Mouse (Mus musculus): Measurements from ENCODE around the gene Uqcc1. TPM values are rescaled to one million over a fixed set of nuclear protein-coding genes. Genes with fewer than 3 reads are reported as not detected.

Gene Uqcc1
- polyA plus RNA-seq, 1 experiment from 2014 or later = 78.6 TPM

DNA sequence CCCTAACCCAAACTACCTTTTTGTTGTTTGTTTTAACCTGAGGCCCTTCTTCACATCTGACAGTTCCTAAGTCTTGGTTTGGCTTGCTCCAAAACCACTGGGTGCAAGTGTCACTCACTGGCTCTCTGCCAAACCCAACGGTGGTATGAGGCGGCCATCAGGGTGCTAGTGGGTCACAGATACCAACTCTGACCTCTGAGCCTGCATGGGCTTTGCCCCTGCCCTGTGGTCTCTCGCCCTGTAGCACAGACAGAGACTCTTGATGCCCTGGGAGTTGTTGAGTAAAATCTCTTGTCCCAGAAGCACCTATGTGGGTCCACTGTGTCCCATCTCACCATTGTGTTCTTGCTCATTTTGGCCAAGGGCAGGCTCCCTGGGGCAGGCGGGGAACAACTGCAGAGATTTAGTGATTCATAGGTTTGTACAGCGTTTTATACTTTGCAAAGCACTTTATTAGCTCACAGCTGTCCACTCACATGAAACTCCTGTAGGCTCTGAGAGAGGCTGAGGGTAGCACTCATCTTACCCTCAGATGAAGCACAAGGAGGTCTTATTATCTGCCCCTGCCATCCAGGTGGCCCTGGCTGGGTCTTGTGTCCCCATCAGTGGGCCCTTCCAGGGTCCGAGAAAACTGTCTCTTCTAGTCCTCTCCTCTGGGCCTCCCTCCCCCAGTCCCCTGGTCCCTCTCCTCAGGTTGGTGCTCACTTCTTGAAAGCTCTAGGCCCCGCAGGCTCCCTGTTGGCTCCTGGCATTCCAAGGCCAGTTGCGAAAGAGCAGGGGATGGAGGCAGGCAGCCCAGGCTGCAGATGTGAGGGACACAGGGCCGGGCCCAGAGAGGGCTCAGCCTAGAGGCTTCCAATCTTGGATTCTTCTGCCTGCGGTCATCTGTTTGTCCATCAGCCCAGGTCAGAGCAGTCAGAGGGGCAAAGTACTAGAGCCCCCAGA lies 112.5 kb downstream of the Uqcc1 start:
- Histone ChIP-seq H3K4me1 (peaks cover 42% of the 10 kb centered on the region), H3K27ac (no peak overlapping the region), H3K27me3 (ENCODE audit: low read depth, poor library complexity, severe bottlenecking) (no peaks in the 10 kb centered on the region), H3K9me3 (replicated peaks) (no peaks in the 10 kb centered on the region), H3K4me3 (0 out of 2 replicates have a peak overlapping the region, but pooled peaks have one; percentile 68), H3K36me3 (peaks cover 34% of the 10 kb centered on the region)
- WGBS = 85% methylated on average over 10 of the region's 10 CpGs
- no peak for DNase-seq (ENCODE audit: low spot score)

DNA sequence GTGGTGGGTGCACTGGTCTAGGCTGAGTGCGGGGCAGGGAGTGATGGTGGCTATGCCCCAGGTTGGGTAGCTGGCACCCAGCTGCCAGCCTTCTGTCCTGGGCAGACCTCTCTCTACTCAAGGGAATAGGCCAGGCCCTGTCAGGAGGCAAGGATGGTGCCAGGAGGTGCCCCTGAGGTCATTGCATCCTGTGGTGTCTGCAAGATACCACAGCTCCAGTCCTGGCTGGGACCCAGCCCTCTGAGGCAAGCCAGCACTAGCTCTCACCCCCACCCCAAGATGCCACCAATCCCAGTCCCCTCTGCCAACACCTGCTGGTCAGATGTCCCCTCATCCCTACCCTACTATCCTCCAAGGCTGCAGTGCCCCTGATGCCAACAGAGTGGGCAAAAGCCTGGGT lies 113.9 kb downstream of the Uqcc1 start:
- H3K4me3 ChIP-seq = no peak overlapping the region
- H3K4me1 ChIP-seq = peaks cover 42% of the 10 kb centered on the region
- no peaks in the 10 kb centered on the region for H3K27me3 ChIP-seq (ENCODE audit: low read depth, poor library complexity, severe bottlenecking)
- no peaks in the 10 kb centered on the region for H3K9me3 ChIP-seq (replicated peaks)
- no peak overlapping the region for H3K27ac ChIP-seq
- 96% methylated on average over 1 of the region's 1 CpGs for WGBS
- H3K36me3 ChIP-seq = peaks cover 21% of the 10 kb centered on the region
- DNase-seq (ENCODE audit: low spot score) = no peak

DNA sequence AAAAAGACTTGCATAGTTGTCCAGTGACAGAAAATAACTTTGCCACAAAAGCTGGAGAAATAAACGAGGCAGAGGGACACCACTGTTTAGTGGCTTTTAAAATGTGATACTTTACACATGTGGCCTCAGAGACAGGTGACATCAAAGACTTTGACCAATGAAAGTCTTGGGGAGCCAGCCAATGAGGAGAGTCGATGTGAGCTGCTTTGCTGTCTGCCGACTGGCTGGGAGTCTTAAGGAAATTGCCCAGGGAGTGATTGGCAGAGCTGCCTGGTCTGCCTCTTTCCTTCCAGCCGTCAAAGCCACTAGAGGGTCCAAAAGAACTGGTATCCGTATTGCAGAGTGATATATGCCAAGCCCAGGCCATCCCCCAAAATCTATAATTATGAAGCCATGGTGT lies 115.3 kb downstream of the Uqcc1 start:
- Histone ChIP-seq H3K4me3 (no peak overlapping the region), H3K27me3 (ENCODE audit: low read depth, poor library complexity, severe bottlenecking) (no peaks in the 10 kb centered on the region), H3K36me3 (peaks cover 8% of the 10 kb centered on the region), H3K27ac (no peak overlapping the region), H3K4me1 (peaks cover 41% of the 10 kb centered on the region), H3K9me3 (replicated peaks) (no peaks in the 10 kb centered on the region)
- WGBS = 24% methylated on average over 5 of the region's 5 CpGs
- DNase-seq (ENCODE audit: low spot score) = no peak

DNA sequence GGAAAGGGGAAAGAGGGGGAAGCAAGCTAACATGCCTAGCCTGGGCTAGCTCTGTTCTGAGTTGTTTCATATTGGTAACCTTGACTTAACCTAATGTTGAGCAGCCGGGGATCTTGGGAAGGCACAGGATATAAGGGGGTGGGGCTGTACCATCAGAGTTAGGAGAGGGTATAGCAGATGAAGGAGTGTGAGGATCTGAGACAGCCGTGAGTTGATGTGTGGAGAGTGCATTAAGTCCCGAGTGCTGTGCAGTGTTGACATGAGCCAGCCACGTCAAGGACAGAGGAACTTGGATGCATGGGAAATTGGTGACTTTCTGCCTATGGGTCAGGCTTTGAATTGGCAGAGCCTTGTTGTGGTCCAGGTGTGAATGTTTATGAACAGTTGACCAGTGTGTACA lies 117.5 kb downstream of the Uqcc1 start:
- DNase-seq (ENCODE audit: low spot score) = no peak
- no peak overlapping the region for H3K27ac ChIP-seq
- H3K36me3 ChIP-seq = no peaks in the 10 kb centered on the region
- WGBS = 82% methylated on average over 4 of the region's 4 CpGs
- H3K9me3 ChIP-seq (replicated peaks) = no peaks in the 10 kb centered on the region
- H3K4me1 ChIP-seq = peaks cover 19% of the 10 kb centered on the region
- H3K4me3 ChIP-seq = no peak overlapping the region
- no peaks in the 10 kb centered on the region for H3K27me3 ChIP-seq (ENCODE audit: low read depth, poor library complexity, severe bottlenecking)

DNA sequence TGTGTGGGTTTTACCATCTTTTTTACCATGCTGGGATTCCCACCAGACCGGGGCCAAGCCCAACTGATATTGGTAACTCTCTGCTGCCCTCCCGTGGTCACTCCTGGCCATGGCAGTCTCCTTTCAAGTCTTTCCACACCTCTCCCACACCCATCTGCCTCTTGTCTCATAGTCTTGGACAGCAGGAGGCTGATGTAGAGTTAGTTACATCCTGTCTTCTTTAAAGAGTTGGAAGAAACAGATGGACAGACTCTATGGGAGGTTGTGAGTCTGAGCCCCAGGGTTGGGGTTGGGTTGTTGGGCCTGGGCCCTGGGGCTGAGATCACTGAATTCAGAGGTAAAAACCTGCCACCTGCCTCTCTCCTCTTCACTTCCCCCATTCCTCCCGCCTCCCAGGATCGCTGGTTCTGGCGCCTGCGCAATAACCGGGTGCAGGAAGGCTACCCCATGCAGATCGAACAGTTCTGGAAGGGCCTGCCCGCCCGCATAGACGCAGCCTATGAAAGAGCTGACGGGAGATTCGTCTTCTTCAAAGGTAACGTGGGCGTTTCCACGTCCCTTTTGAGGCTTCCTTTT lies 118.2 kb downstream of the Uqcc1 start:
- Histone ChIP-seq H3K4me3 (no peak overlapping the region), H3K36me3 (no peaks in the 10 kb centered on the region), H3K4me1 (peaks cover 24% of the 10 kb centered on the region), H3K27me3 (ENCODE audit: low read depth, poor library complexity, severe bottlenecking) (no peaks in the 10 kb centered on the region), H3K9me3 (replicated peaks) (no peaks in the 10 kb centered on the region), H3K27ac (no peak overlapping the region)
- 35% methylated on average over 16 of the region's 16 CpGs for WGBS
- peak; percentile 88 for DNase-seq (ENCODE audit: low spot score)

DNA sequence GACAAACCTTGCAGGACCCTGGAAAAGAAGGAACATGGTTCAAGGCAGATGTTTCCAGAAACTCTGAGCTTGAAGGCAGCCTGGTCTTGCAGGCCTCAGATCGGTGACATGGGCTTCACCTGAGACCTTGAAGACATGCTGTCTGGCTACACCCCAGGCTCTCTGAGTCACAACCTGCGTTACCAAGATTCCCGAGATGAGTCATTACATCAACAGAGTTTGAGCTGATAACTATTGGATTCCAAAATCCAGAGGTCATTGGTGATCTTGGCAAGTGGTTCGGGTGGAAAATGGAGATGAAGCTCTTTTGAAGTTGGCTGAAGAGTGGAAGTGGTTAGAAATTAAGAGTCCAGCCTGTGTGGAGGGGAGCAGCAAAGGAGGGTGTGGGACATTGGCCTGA lies 120.5 kb downstream of the Uqcc1 start:
- no peaks in the 10 kb centered on the region for H3K9me3 ChIP-seq (replicated peaks)
- H3K4me3 ChIP-seq = no peak overlapping the region
- H3K4me1 ChIP-seq = peaks cover 19% of the 10 kb centered on the region
- no peak for DNase-seq (ENCODE audit: low spot score)
- 90% methylated on average over 4 of the region's 4 CpGs for WGBS
- no peaks in the 10 kb centered on the region for H3K27me3 ChIP-seq (ENCODE audit: low read depth, poor library complexity, severe bottlenecking)
- H3K27ac ChIP-seq = no peak overlapping the region
- no peaks in the 10 kb centered on the region for H3K36me3 ChIP-seq

DNA sequence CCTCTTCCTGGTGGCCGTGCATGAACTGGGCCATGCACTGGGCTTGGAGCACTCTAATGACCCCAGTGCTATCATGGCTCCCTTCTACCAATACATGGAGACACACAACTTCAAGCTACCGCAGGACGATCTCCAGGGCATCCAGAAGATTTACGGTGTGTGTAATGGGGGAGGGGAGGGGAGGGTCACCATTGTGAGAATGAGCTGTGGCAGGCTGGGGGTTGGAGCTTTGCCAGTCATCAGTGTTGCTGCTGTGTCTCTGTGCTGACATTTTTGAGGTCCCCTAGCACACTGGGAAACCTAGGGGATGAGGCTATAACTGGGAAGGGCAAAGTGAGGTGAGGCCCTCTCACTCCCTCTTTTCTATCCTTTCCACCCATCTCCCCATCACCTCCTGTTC lies 122.7 kb downstream of the Uqcc1 start:
- H3K4me1 ChIP-seq = peaks cover 9% of the 10 kb centered on the region; the same call in 1 of the 2 replicates
- no peaks in the 10 kb centered on the region for H3K36me3 ChIP-seq
- H3K27ac ChIP-seq = no peak overlapping the region
- no peaks in the 10 kb centered on the region for H3K9me3 ChIP-seq (replicated peaks)
- no peaks in the 10 kb centered on the region for H3K27me3 ChIP-seq (ENCODE audit: low read depth, poor library complexity, severe bottlenecking)
- 48% methylated on average over 4 of the region's 4 CpGs for WGBS
- H3K4me3 ChIP-seq = no peak overlapping the region
- DNase-seq (ENCODE audit: low spot score) = no peak

DNA sequence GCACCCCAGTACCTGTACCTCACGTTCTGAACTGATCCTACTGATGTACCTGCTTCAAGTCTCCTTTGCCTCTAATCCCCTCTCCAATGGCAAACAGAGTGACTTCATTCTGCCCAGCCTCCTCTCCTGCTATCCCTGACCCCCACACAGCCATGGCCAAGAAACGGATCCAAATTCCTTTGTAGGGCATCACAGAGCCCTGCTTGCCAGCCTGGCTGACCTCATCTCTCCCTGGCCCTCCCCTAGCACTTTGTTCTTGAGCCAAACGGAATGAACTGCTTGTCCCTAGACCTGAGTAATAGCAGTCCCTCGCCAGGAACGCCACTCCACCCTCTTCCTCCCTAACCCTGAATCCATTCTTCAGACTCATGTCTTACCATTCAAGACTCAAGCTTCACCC lies 123.6 kb downstream of the Uqcc1 start:
- H3K9me3 ChIP-seq (replicated peaks) = no peaks in the 10 kb centered on the region
- peaks cover 9% of the 10 kb centered on the region; the same call in 1 of the 2 replicates for H3K4me1 ChIP-seq
- no peak for DNase-seq (ENCODE audit: low spot score)
- no peaks in the 10 kb centered on the region for H3K27me3 ChIP-seq (ENCODE audit: low read depth, poor library complexity, severe bottlenecking)
- no peaks in the 10 kb centered on the region for H3K36me3 ChIP-seq
- H3K4me3 ChIP-seq = no peak overlapping the region
- H3K27ac ChIP-seq = no peak overlapping the region
- WGBS = 75% methylated on average over 5 of the region's 5 CpGs

DNA sequence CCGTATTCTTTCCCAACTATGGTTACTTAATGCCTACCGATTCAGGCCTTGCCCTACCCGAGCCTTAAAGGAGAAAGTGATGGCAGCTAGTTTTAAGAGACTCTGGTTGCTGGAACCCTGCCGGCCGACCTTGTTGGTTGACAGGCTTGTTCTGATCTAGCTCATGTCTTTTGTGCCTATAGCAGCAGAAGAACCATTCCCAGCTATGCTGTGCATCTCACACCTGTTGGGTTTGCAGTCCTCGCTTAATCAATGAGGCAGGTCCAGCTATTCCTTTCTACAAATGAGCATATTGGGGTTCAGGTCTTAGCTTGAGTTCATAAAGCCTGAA lies 124.2 kb downstream of the Uqcc1 start:
- Histone ChIP-seq H3K27ac (no peak overlapping the region), H3K4me1 (peaks cover 9% of the 10 kb centered on the region; the same call in 1 of the 2 replicates), H3K27me3 (ENCODE audit: low read depth, poor library complexity, severe bottlenecking) (no peaks in the 10 kb centered on the region), H3K36me3 (no peaks in the 10 kb centered on the region), H3K4me3 (no peak overlapping the region), H3K9me3 (replicated peaks) (no peaks in the 10 kb centered on the region)
- DNase-seq (ENCODE audit: low spot score) = no peak
- WGBS = 85% methylated on average over 6 of the region's 6 CpGs

DNA sequence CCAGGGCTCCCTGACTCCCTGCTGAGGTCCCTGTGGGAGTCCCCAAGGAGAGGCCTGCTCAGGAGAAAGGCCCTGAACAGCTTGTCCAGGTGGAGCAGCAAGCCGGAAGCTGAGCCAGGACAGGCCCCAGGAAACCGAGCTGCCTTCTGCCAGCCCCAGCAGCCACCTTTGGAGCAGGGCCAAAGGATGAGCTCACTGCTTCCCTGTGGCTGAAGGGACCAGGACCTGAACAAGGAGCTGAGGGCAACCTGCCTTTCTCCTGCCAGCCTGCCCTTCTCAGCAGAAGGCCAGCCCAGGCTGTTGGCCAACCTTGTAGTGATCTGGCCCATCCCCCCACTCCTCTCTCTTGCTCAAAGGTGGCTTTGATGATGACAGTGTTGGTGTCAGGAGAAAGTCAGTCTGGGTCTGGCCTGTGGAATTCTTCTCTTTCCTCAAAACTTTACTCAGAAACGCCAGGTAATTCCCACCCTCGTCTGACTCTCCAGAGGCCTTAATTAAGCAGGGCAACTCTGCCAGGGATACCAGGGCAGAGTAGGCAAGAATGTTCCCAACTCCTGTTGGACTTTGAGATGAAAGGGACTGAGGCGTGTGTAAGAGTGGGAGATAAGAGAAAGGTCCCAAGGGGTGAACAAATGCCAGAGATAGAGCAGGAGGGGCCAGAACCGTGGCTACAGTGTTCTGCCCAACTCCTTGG lies 124.7 kb downstream of the Uqcc1 start:
- 55% methylated on average over 6 of the region's 6 CpGs for WGBS

DNA sequence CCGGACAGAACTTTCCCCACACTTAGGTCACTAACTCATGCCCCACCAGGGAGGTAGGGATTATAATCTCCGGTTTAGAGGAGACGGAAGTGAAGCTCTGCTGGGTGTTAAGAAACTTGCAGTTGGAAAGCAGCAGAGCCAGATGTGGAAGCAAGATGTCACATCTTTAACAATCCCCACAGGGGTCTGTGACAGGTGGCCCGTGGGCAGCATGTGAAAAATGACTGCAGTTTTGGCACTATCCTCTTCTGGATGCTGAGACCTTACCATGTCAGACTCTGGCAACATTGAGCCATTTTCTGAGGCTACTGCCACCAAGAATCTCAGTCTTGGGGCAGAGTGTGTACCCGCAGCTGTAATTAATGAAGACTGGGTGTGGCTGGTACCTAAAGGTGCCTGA lies 126.1 kb downstream of the Uqcc1 start:
- no peaks in the 10 kb centered on the region for H3K27me3 ChIP-seq (ENCODE audit: low read depth, poor library complexity, severe bottlenecking)
- no peak for DNase-seq (ENCODE audit: low spot score)
- 73% methylated on average over 5 of the region's 5 CpGs for WGBS

More for the DNA sequence above, 124.7 kb downstream of the Uqcc1 start:
- Histone ChIP-seq H3K4me1 (peaks cover 9% of the 10 kb centered on the region; the same call in 1 of the 2 replicates), H3K9me3 (replicated peaks) (no peaks in the 10 kb centered on the region), H3K27me3 (ENCODE audit: low read depth, poor library complexity, severe bottlenecking) (no peaks in the 10 kb centered on the region), H3K27ac (no peak overlapping the region), H3K36me3 (no peaks in the 10 kb centered on the region), H3K4me3 (no peak overlapping the region)
- DNase-seq (ENCODE audit: low spot score) = no peak

DNA sequence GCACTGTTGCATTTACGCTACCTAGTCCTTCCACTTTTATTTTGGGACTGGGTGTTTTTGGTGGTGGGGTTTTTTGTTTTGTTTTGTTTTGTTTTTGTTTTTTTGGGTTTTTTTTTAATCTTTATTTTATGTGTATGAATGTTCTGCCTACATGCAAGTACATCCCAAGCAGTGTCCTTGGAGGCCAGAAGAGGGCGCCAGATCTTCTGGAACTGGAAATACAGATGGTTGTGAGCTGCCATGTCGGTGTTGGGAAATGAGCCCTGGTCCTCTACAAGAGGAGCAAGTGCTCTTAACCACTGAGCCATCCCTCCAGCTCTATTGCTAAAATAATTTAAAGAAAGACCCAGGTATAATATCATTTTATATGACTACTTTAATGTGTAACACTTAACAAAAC lies 127.3 kb downstream of the Uqcc1 start:
- Histone ChIP-seq H3K36me3 (no peaks in the 10 kb centered on the region), H3K4me3 (no peak overlapping the region), H3K4me1 (peaks cover 9% of the 10 kb centered on the region; the same call in 1 of the 2 replicates), H3K27ac (no peak overlapping the region), H3K9me3 (replicated peaks) (no peaks in the 10 kb centered on the region), H3K27me3 (ENCODE audit: low read depth, poor library complexity, severe bottlenecking) (no peaks in the 10 kb centered on the region)
- DNase-seq (ENCODE audit: low spot score) = no peak
- WGBS = 59% methylated on average over 3 of the region's 3 CpGs

More for the DNA sequence above, 126.1 kb downstream of the Uqcc1 start:
- H3K27ac ChIP-seq = no peak overlapping the region
- no peaks in the 10 kb centered on the region for H3K36me3 ChIP-seq
- H3K4me1 ChIP-seq = peaks cover 9% of the 10 kb centered on the region; the same call in 1 of the 2 replicates
- H3K9me3 ChIP-seq (replicated peaks) = no peaks in the 10 kb centered on the region
- H3K4me3 ChIP-seq = no peak overlapping the region

DNA sequence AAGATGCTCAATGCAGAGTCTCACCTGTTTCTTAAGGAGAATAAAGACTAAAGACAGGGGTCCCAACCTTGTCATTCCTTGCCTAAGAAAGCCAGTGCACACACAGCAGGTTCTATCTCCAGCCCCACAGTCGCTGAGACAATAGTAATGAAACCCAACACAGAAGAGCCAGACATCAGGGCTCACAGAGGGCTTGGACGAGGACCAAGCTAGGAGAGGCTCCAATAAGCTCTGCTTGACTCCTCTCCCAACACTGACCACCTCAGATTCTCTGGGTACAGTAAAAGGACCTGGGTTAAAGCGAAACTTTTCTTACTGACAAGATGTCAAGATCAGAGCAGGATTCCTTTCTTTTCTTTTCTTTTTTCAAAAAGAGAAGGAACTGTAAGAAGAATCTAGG lies 131.5 kb downstream of the Uqcc1 start:
- no peaks in the 10 kb centered on the region for H3K4me1 ChIP-seq

More for the DNA sequence above, 131.5 kb downstream of the Uqcc1 start:
- H3K9me3 ChIP-seq (replicated peaks) = no peaks in the 10 kb centered on the region
- 66% methylated on average over 3 of the region's 3 CpGs for WGBS
- no peaks in the 10 kb centered on the region for H3K27me3 ChIP-seq (ENCODE audit: low read depth, poor library complexity, severe bottlenecking)
- no peak for DNase-seq (ENCODE audit: low spot score)
- no peak overlapping the region for H3K27ac ChIP-seq
- no peak overlapping the region for H3K4me3 ChIP-seq
- no peaks in the 10 kb centered on the region for H3K36me3 ChIP-seq
